Mouse (Mus musculus): Measurements from ENCODE around the gene Flrt2. TPM values are rescaled to one million over a fixed set of nuclear protein-coding genes. Genes with fewer than 3 reads are reported as not detected.
"Not testable (repeated sequence)": the region's sequence is repeated elsewhere in the genome, so short reads cannot be mapped to it uniquely, and the experiment has no call there.

Gene Flrt2
- total RNA-seq (2014; rRNA removed) (0.54 and 0.65 TPM in 2 replicates), polyA plus RNA-seq (2012; rRNA removed) (0.07 and 0.10 TPM in 2 replicates)

- no peaks in the 10 kb centered on the region for H3K4me1 ChIP-seq (ENCODE audit: control insufficient read depth, insufficient read depth, low read length)
- H3K9ac ChIP-seq (ENCODE audit: low read depth, low read length) = no peak within 1 kb of the TSS
- WGBS = 1% methylated on average over 32 of the region's 32 CpGs
- no peaks in the 10 kb centered on the region for H3K79me2 ChIP-seq (ENCODE audit: control insufficient read depth, insufficient read depth, low read length)
- H3K4me3 ChIP-seq (ENCODE audit: insufficient read depth, low read depth, low read length) = 0 out of 2 replicates have a peak within 1 kb of the TSS, but pooled peaks have one; percentile 18
- H3K36me3 ChIP-seq (ENCODE audit: control insufficient read depth, insufficient read depth, low read length) = no peaks in the 10 kb centered on the region
- H3K27ac ChIP-seq (replicated peaks; ENCODE audit: insufficient read depth, low read depth, low read length) = no peak within 1 kb of the TSS
- peaks cover 28% of the 10 kb centered on the region for H3K27me3 ChIP-seq (ENCODE audit: control insufficient read depth, insufficient read depth, low read length)
- DNase-seq (ENCODE audit: extremely low read depth, low read depth, low spot score) = no peak
- TF ChIP-seq POLR2A (IDR thresholded peaks at IDR 0.05; ENCODE audit: extremely low read depth, insufficient read depth, low read length) (no peak), CTCF (IDR thresholded peaks at IDR 0.05; ENCODE audit: low read depth, low read length) (no peak)
Measured at GRCm38 (mm10) chr12:95691961-95692767, at the start of gene Flrt2. Flrt2 (plus strand) TSS chr12:95692226.

GRCm38 (mm10) chr12:95642226-95642625, 49.8 kb upstream of the Flrt2 start:
- Histone ChIP-seq H3K9ac (ENCODE audit: low read depth, low read length) (no peak overlapping the region), H3K79me2 (ENCODE audit: control insufficient read depth, insufficient read depth, low read length) (no peaks in the 10 kb centered on the region), H3K36me3 (ENCODE audit: control insufficient read depth, insufficient read depth, low read length) (no peaks in the 10 kb centered on the region), H3K27ac (replicated peaks; ENCODE audit: insufficient read depth, low read depth, low read length) (no peak overlapping the region), H3K4me1 (ENCODE audit: control insufficient read depth, insufficient read depth, low read length) (no peaks in the 10 kb centered on the region), H3K27me3 (ENCODE audit: control insufficient read depth, insufficient read depth, low read length) (no peaks in the 10 kb centered on the region), H3K4me3 (ENCODE audit: insufficient read depth, low read depth, low read length) (no peak overlapping the region)
- WGBS = 69% methylated on average over 3 of the region's 3 CpGs
- no peak for DNase-seq (ENCODE audit: extremely low read depth, low read depth, low spot score)
- TF ChIP-seq POLR2A (IDR thresholded peaks at IDR 0.05; ENCODE audit: extremely low read depth, insufficient read depth, low read length) (no peak), CTCF (IDR thresholded peaks at IDR 0.05; ENCODE audit: low read depth, low read length) (no peak)

GRCm38 (mm10) chr12:95647179-95647578, 44.8 kb upstream of the Flrt2 start:
- H3K36me3 ChIP-seq (ENCODE audit: control insufficient read depth, insufficient read depth, low read length); H3K27me3 ChIP-seq (ENCODE audit: control insufficient read depth, insufficient read depth, low read length); H3K4me1 ChIP-seq (ENCODE audit: control insufficient read depth, insufficient read depth, low read length); H3K27ac ChIP-seq (replicated peaks; ENCODE audit: insufficient read depth, low read depth, low read length); DNase-seq (ENCODE audit: extremely low read depth, low read depth, low spot score); H3K79me2 ChIP-seq (ENCODE audit: control insufficient read depth, insufficient read depth, low read length); H3K9ac ChIP-seq (ENCODE audit: low read depth, low read length); H3K4me3 ChIP-seq (ENCODE audit: insufficient read depth, low read depth, low read length): not testable (repeated sequence)
- 86% methylated on average over 4 of the region's 6 CpGs for WGBS

GRCm38 (mm10) chr12:95652172-95653156, 39.6 kb upstream of the Flrt2 start:
- 49% methylated on average over 4 of the region's 4 CpGs for WGBS
- H3K9ac ChIP-seq (ENCODE audit: low read depth, low read length) = no peak overlapping the region
- TF ChIP-seq POLR2A (IDR thresholded peaks at IDR 0.05; ENCODE audit: extremely low read depth, insufficient read depth, low read length) (no peak), CTCF (IDR thresholded peaks at IDR 0.05; ENCODE audit: low read depth, low read length) (no peak)
- H3K79me2 ChIP-seq (ENCODE audit: control insufficient read depth, insufficient read depth, low read length) = no peaks in the 10 kb centered on the region
- no peak overlapping the region for H3K4me3 ChIP-seq (ENCODE audit: insufficient read depth, low read depth, low read length)
- H3K27me3 ChIP-seq (ENCODE audit: control insufficient read depth, insufficient read depth, low read length) = no peaks in the 10 kb centered on the region
- no peaks in the 10 kb centered on the region for H3K4me1 ChIP-seq (ENCODE audit: control insufficient read depth, insufficient read depth, low read length)
- no peaks in the 10 kb centered on the region for H3K36me3 ChIP-seq (ENCODE audit: control insufficient read depth, insufficient read depth, low read length)
- H3K27ac ChIP-seq (replicated peaks; ENCODE audit: insufficient read depth, low read depth, low read length) = no peak overlapping the region
- DNase-seq (ENCODE audit: extremely low read depth, low read depth, low spot score) = no peak

- no peak overlapping the region for H3K27ac ChIP-seq (replicated peaks; ENCODE audit: insufficient read depth, low read depth, low read length)
- no peaks in the 10 kb centered on the region for H3K36me3 ChIP-seq (ENCODE audit: control insufficient read depth, insufficient read depth, low read length)
- 89% methylated on average over 4 of the region's 4 CpGs for WGBS
- H3K4me1 ChIP-seq (ENCODE audit: control insufficient read depth, insufficient read depth, low read length) = no peaks in the 10 kb centered on the region
- TF ChIP-seq CTCF (IDR thresholded peaks at IDR 0.05; ENCODE audit: low read depth, low read length) = no peak
- no peak for TF ChIP-seq POLR2A (IDR thresholded peaks at IDR 0.05; ENCODE audit: extremely low read depth, insufficient read depth, low read length)
- DNase-seq (ENCODE audit: extremely low read depth, low read depth, low spot score) = no peak
- H3K4me3 ChIP-seq (ENCODE audit: insufficient read depth, low read depth, low read length) = no peak overlapping the region
- H3K9ac ChIP-seq (ENCODE audit: low read depth, low read length) = no peak overlapping the region
- H3K27me3 ChIP-seq (ENCODE audit: control insufficient read depth, insufficient read depth, low read length) = no peaks in the 10 kb centered on the region
- H3K79me2 ChIP-seq (ENCODE audit: control insufficient read depth, insufficient read depth, low read length) = no peaks in the 10 kb centered on the region
Measured at GRCm38 (mm10) chr12:95656594-95656993, 35.4 kb upstream of the Flrt2 start.
